14 mouse cellular contexts compared by ENCODE assay signal in the genomic region with DNA sequence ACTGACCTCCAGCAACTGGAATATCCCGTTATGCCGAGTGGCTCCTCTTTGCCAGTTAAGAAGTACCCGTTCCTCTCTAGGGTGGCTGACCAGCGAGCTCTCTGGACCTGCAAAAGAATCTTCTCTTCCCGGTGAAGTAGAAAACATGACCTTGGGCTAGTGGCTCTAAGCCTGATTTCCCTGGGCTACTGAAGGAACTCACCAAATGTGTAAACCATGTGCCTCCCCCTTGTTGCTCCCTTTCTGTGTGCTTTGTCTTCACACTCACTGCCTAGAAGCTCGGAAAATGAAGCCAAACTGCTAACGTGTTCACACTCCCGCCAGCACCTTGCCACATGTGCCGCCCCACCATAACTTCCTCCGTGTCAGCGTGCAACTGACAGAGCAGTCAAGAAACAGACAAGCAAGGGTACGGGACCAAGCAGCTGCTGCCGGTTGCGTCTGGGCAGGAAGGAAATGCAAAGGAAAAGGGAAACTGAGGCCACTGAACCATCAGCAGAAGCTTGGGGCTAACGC. TPM values are rescaled to one million over a fixed set of nuclear protein-coding genes. Genes with fewer than 3 reads are reported as not detected.
A peak's percentile ranks its signal among the peaks of the same experiment; 100 is the strongest.
DNase-seq lines count a peak whose midpoint lies in the region; ATAC-seq lines count a peak whose summit lies in the region.
"Had no signal": no experiment of that assay in that cellular context is flagged by ENCODE, and none has a peak within 500 bp of the region (broad histone marks: within the 10 kb centered on the region; RNA-seq: fewer than 3 reads in every experiment).

No protein-coding gene starts in this region.

- no peak overlapping the region for H3K9ac ChIP-seq in forebrain, embryonic 11.5 days (ENCODE audit: low read length)
- H3K9ac ChIP-seq in forebrain, embryonic 12.5 days, result no peak overlapping the region
- H3K9ac ChIP-seq in neural tube, embryonic 14.5 days (replicated peaks; ENCODE audit: low read depth, low read length), result no peak overlapping the region
- H3K9ac ChIP-seq in heart, embryonic 12.5 days, result no peak overlapping the region
- H3K9ac ChIP-seq: heart, embryonic 13.5 days; intestine, embryonic 15.5 days; liver, embryonic 14.5 days had no signal

- ATAC-seq in forebrain, embryonic 11.5 days (replicated peaks; ENCODE audit: low FRiP score), result 0 out of 2 replicates have a peak, but pooled peaks have one; percentile 15
- no peak for ATAC-seq in forebrain, embryonic 12.5 days (ENCODE audit: low FRiP score)
- ATAC-seq in megakaryocyte, adult 5-6 weeks (ENCODE audit: poor library complexity, severe bottlenecking), result no peak
- ATAC-seq in hematopoietic stem cell, adult 5-6 weeks (replicated peaks in 1 of 2; ENCODE audit: insufficient read depth in 1 of 2, low FRiP score in 2 of 2, low TSS enrichment in 1 of 2, low read depth in 1 of 2, poor library complexity in 2 of 2, severe bottlenecking in 2 of 2), result peak; percentile 72 to 73
- 0 out of 2 replicates have a peak, but pooled peaks have one; percentile 7 for ATAC-seq in neural tube, embryonic 14.5 days (ENCODE audit: low read depth)
- no peak for ATAC-seq in heart, embryonic 12.5 days (ENCODE audit: insufficient number of reproducible peaks, low FRiP score)

- no peaks in the 10 kb centered on the region for H3K27me3 ChIP-seq in forebrain, embryonic 11.5 days (ENCODE audit: control insufficient read depth, insufficient read depth, low read length)
- H3K27me3 ChIP-seq in forebrain, embryonic 12.5 days, result no peaks in the 10 kb centered on the region
- H3K27me3 ChIP-seq in megakaryocyte, embryonic 14.5 days (replicated peaks), result peaks cover 13% of the 10 kb centered on the region
- no peaks in the 10 kb centered on the region for H3K27me3 ChIP-seq in neural tube, embryonic 14.5 days (ENCODE audit: control insufficient read depth, insufficient read depth, low read length)
- no peaks in the 10 kb centered on the region for H3K27me3 ChIP-seq in heart, embryonic 12.5 days (replicated peaks)
- H3K27me3 ChIP-seq: intestine, embryonic 15.5 days had no signal

- no peak overlapping the region for H3K4me3 ChIP-seq in forebrain, embryonic 11.5 days (ENCODE audit: low read depth, low read length)
- H3K4me3 ChIP-seq in forebrain, embryonic 12.5 days (replicated peaks), result no peak overlapping the region
- peak overlapping the region; percentile 30 for H3K4me3 ChIP-seq in megakaryocyte, embryonic 14.5 days (replicated peaks)
- H3K4me3 ChIP-seq in neural tube, embryonic 14.5 days (ENCODE audit: low read depth, low read length), result no peak overlapping the region
- H3K4me3 ChIP-seq in heart, embryonic 12.5 days, result no peak overlapping the region
- H3K4me3 ChIP-seq: heart, embryonic 13.5 days; intestine, embryonic 15.5 days had no signal

- no peaks in the 10 kb centered on the region for H3K9me3 ChIP-seq in forebrain, embryonic 11.5 days (ENCODE audit: control insufficient read depth, low read length)
- H3K9me3 ChIP-seq in forebrain, embryonic 12.5 days, result no peaks in the 10 kb centered on the region
- H3K9me3 ChIP-seq in megakaryocyte, embryonic 14.5 days, result 0 out of 2 replicates have a peak, but pooled peaks cover 3% of the 10 kb centered on the region
- no peaks in the 10 kb centered on the region for H3K9me3 ChIP-seq in neural tube, embryonic 14.5 days (ENCODE audit: control insufficient read depth, low read length)
- H3K9me3 ChIP-seq in heart, embryonic 12.5 days (replicated peaks), result no peaks in the 10 kb centered on the region
- H3K9me3 ChIP-seq: heart, embryonic 13.5 days; intestine, embryonic 15.5 days had no signal

- no peak overlapping the region for H3K4me2 ChIP-seq in forebrain, embryonic 11.5 days (ENCODE audit: low read depth, low read length, severe bottlenecking)
- no peak overlapping the region for H3K4me2 ChIP-seq in forebrain, embryonic 12.5 days
- H3K4me2 ChIP-seq in neural tube, embryonic 14.5 days (ENCODE audit: low read depth, low read length), result no peak overlapping the region
- H3K4me2 ChIP-seq in heart, embryonic 12.5 days, result no peak overlapping the region
- H3K4me2 ChIP-seq: intestine, embryonic 15.5 days had no signal

- no peak for DNase-seq in forebrain, embryonic 11.5 days (ENCODE audit: low spot score)
- no peak for DNase-seq in lung, postnatal 25 days (ENCODE audit: low spot score)
- DNase-seq: adrenal gland, adult 8-10 months had no signal

- no peak overlapping the region for H3K27ac ChIP-seq in forebrain, embryonic 11.5 days (ENCODE audit: low read depth, low read length)
- no peak overlapping the region for H3K27ac ChIP-seq in forebrain, embryonic 12.5 days
- H3K27ac ChIP-seq in neural tube, embryonic 14.5 days (ENCODE audit: low read depth, low read length), result no peak overlapping the region
- H3K27ac ChIP-seq in heart, embryonic 12.5 days (ENCODE audit: poor library complexity, severe bottlenecking), result no peak overlapping the region
- H3K27ac ChIP-seq: heart, embryonic 13.5 days; intestine, embryonic 15.5 days; liver, embryonic 14.5 days; macrophage; stomach, postnatal 0 days had no signal

- WGBS in forebrain, embryonic 11.5 days, result 72% methylated on average over 15 of the region's 15 CpGs
- WGBS in forebrain, embryonic 12.5 days, result 72% methylated on average over 15 of the region's 15 CpGs
- WGBS in neural tube, embryonic 14.5 days, result 65% methylated on average over 15 of the region's 15 CpGs
- 52% methylated on average over 15 of the region's 15 CpGs for WGBS in heart, embryonic 12.5 days

- no peaks in the 10 kb centered on the region for H3K4me1 ChIP-seq in forebrain, embryonic 11.5 days (replicated peaks; ENCODE audit: control insufficient read depth, insufficient read depth, low read length)
- H3K4me1 ChIP-seq in forebrain, embryonic 12.5 days, result no peaks in the 10 kb centered on the region
- H3K4me1 ChIP-seq in megakaryocyte, embryonic 14.5 days, result peaks cover 6% of the 10 kb centered on the region
- no peaks in the 10 kb centered on the region for H3K4me1 ChIP-seq in neural tube, embryonic 14.5 days (ENCODE audit: control insufficient read depth, insufficient read depth, low read length)
- H3K4me1 ChIP-seq in heart, embryonic 12.5 days (replicated peaks), result no peaks in the 10 kb centered on the region
- H3K4me1 ChIP-seq: heart, embryonic 13.5 days; intestine, embryonic 15.5 days had no signal

- H3K36me3 ChIP-seq in forebrain, embryonic 11.5 days (ENCODE audit: control insufficient read depth, insufficient read depth, low read length), result no peaks in the 10 kb centered on the region
- no peaks in the 10 kb centered on the region for H3K36me3 ChIP-seq in forebrain, embryonic 12.5 days (replicated peaks)
- no peaks in the 10 kb centered on the region for H3K36me3 ChIP-seq in megakaryocyte, embryonic 14.5 days (replicated peaks; ENCODE audit: low read length)
- H3K36me3 ChIP-seq in neural tube, embryonic 14.5 days (ENCODE audit: control insufficient read depth, insufficient read depth, low read length), result no peaks in the 10 kb centered on the region
- H3K36me3 ChIP-seq in heart, embryonic 12.5 days, result no peaks in the 10 kb centered on the region
- H3K36me3 ChIP-seq: heart, embryonic 13.5 days; intestine, embryonic 15.5 days had no signal

RNA-seq across cellular contexts. Expression of a gene that starts 47.9 kb away (rescaled TPM):
- polyA plus RNA-seq in forebrain, embryonic 11.5 days (2014; fragmentation: Nextera tagmentation; extraction: Ambion mirVana), result 10.8 and 11.5 TPM in 2 replicates
- 9.5 and 11.7 TPM in 2 replicates for polyA plus RNA-seq in forebrain, embryonic 12.5 days (2016; fragmentation: Nextera tagmentation; extraction: Ambion mirVana)
- polyA plus RNA-seq in megakaryocyte, embryonic 14.5 days (2012; ENCODE audit: insufficient read depth, low replicate concordance), result 4.0 and 5.0 TPM in 2 replicates
- total RNA-seq in megakaryocyte, adult 5-6 weeks (2015), result 2.3 and 2.4 TPM in 2 replicates
- 0.53 and 0.77 TPM in 2 replicates for total RNA-seq in megakaryocyte, adult 5-6 weeks (2017)
- 1.1 and 1.3 TPM in 2 replicates for total RNA-seq in hematopoietic stem cell, adult 5-6 weeks (2017)
- 11.2 TPM in 2 replicates for polyA plus RNA-seq in neural tube, embryonic 14.5 days (2014; fragmentation: Nextera tagmentation; extraction: Ambion mirVana)
- 5.1 and 6.0 TPM in 2 replicates for polyA plus RNA-seq in heart, embryonic 12.5 days (2016; fragmentation: Nextera tagmentation; extraction: Ambion mirVana)

Comparison
In these comparisons a context has a peak if more than half of its experiments do, and no peak if none do; other contexts are left out.
1. ATAC-seq: peak in forebrain, embryonic 11.5 days (single experiment), hematopoietic stem cell, adult 5-6 weeks (2 of 2) and neural tube, embryonic 14.5 days (single experiment); none in forebrain, embryonic 12.5 days (single experiment), megakaryocyte, adult 5-6 weeks (single experiment) and heart, embryonic 12.5 days (single experiment).